Mouse (Mus musculus): Measurements from ENCODE around the gene Rmnd5a. TPM values are rescaled to one million over a fixed set of nuclear protein-coding genes. Genes with fewer than 3 reads are reported as not detected.

Gene Rmnd5a
- total and polyA plus RNA-seq, 3 experiments, result 22.6 to 497 (median 23.3) TPM

DNA sequence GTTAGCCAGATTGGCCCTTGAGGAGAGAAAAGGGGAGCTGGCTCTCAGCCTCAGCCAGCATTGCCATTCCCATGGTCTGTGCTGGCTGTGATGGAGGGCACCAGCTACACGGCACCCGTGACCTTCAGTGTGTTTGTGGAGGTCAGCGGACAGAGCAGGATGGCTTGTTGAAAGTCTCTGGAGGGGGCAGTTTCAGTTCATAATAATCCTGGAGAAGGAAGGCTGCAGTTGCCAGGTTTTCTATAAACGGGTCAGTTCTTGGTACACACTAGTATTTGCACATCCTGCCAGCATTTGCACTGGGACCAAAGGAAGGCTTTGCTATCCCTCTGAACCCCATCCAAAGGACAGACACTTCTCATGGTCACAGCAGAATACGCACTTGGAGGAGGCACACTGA is 44.8 kb upstream of the Rmnd5a start:
- no peaks in the 10 kb centered on the region for H3K27me3 ChIP-seq (ENCODE audit: control insufficient read depth in 1 of 2, insufficient read depth in 2 of 2, low read length in 2 of 2)
- no peak overlapping the region for H3K27ac ChIP-seq (ENCODE audit: control insufficient read depth, low read depth, low read length)
- peaks cover 0 to 5% of the 10 kb centered on the region in 2 experiments; a peak in 2 of 4 replicates for H3K36me3 ChIP-seq (ENCODE audit: control insufficient read depth in 1 of 2, insufficient read depth in 2 of 2, low read length in 2 of 2)
- H3K9me3 ChIP-seq (replicated peaks; ENCODE audit: insufficient read depth, low read length), result no peaks in the 10 kb centered on the region
- H3K9ac ChIP-seq (ENCODE audit: control insufficient read depth, low read depth, low read length, poor library complexity, severe bottlenecking), result no peak overlapping the region
- H3K4me1 ChIP-seq (ENCODE audit: control insufficient read depth in 1 of 2, insufficient read depth in 2 of 2, low read length in 2 of 2), result peaks cover 0 to 8% of the 10 kb centered on the region in 2 experiments; a peak in 2 of 4 replicates
- no peaks in the 10 kb centered on the region for H3K79me2 ChIP-seq (ENCODE audit: control insufficient read depth, insufficient read depth, low read length, poor library complexity)
- no peak for DNase-seq (ENCODE audit: low read depth, low spot score)
- H3K4me3 ChIP-seq (ENCODE audit: control insufficient read depth in 1 of 2, insufficient read depth in 1 of 2, low read depth in 2 of 2, low read length in 2 of 2), result no peak overlapping the region
- TF ChIP-seq NRF1 (IDR thresholded peaks at IDR 0.05; ENCODE audit: insufficient read depth, low read depth, low read length, poor library complexity, severe bottlenecking) (no peak), GATA1 (IDR thresholded peaks at IDR 0.05; ENCODE audit: low read depth, low read length) (no peak), CHD2 (IDR thresholded peaks at IDR 0.05; ENCODE audit: low read length) (no peak), MXI1 (IDR thresholded peaks at IDR 0.05; ENCODE audit: low read depth, low read length) (no peak), POLR2AphosphoS2 (IDR thresholded peaks at IDR 0.05; ENCODE audit: low read length) (no peak), RAD21 (IDR thresholded peaks at IDR 0.05; ENCODE audit: low read depth, low read length) (no peak), MAX (IDR thresholded peaks at IDR 0.05; ENCODE audit: low read length) (no peak), ELF1 (IDR thresholded peaks at IDR 0.05; ENCODE audit: low read depth, low read length) (no peak), TAL1 (IDR thresholded peaks at IDR 0.05; ENCODE audit: low read length) (no peak), EP300 (IDR thresholded peaks at IDR 0.05; ENCODE audit: low read depth in 1 of 2, low read length in 2 of 2) (no peak), USF1 (IDR thresholded peaks at IDR 0.05; ENCODE audit: low read depth, low read length) (no peak), HCFC1 (IDR thresholded peaks at IDR 0.05; ENCODE audit: low read depth, low read length) (no peak), TBP (IDR thresholded peaks at IDR 0.05; ENCODE audit: low read depth, low read length) (no peak), UBTF (IDR thresholded peaks at IDR 0.05; ENCODE audit: borderline replicate concordance, insufficient read depth, low read depth, low read length) (no peak), MYC (IDR thresholded peaks at IDR 0.05; ENCODE audit: low read depth, low read length) (no peak), ZKSCAN1 (IDR thresholded peaks at IDR 0.05; ENCODE audit: low read depth, low read length) (no peak), NELFE (IDR thresholded peaks at IDR 0.05; ENCODE audit: low read depth, low read length) (no peak), MAFK (IDR thresholded peaks at IDR 0.05; ENCODE audit: borderline replicate concordance, low read depth, low read length) (no peak)

DNA sequence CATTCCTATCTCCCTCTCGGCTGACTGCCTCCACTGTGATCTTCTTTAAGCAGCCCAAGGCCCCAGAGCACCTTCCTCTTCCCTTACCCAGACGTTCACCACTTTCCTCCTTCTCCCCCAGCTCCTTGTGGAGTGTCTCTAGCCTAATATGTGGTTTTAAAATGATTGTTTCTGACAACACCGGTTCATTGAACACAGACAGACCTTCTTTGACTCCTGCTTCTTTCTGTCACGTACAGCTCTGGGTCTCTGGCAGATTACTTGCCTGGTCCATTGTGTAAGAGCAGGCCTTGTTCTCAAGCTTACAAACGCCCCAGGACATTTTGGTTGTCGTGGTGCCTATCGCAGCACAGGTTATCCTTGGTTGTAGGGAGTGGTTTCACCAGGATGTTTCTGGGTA is 40.7 kb upstream of the Rmnd5a start:
- no peak overlapping the region for H3K9ac ChIP-seq (ENCODE audit: control insufficient read depth, low read depth, low read length, poor library complexity, severe bottlenecking)
- H3K27me3 ChIP-seq (ENCODE audit: control insufficient read depth in 1 of 2, insufficient read depth in 2 of 2, low read length in 2 of 2), result no peaks in the 10 kb centered on the region
- H3K36me3 ChIP-seq (ENCODE audit: control insufficient read depth in 1 of 2, insufficient read depth in 2 of 2, low read length in 2 of 2), result peaks cover 0 to 6% of the 10 kb centered on the region in 2 experiments; a peak in 2 of 4 replicates
- no peak overlapping the region for H3K4me3 ChIP-seq (ENCODE audit: control insufficient read depth in 1 of 2, insufficient read depth in 1 of 2, low read depth in 2 of 2, low read length in 2 of 2)
- peaks cover 4 to 12% of the 10 kb centered on the region in 2 experiments; a peak in 3 of 4 replicates for H3K4me1 ChIP-seq (ENCODE audit: control insufficient read depth in 1 of 2, insufficient read depth in 2 of 2, low read length in 2 of 2)
- H3K9me3 ChIP-seq (replicated peaks; ENCODE audit: insufficient read depth, low read length), result no peaks in the 10 kb centered on the region
- no peak overlapping the region for H3K27ac ChIP-seq (ENCODE audit: control insufficient read depth, low read depth, low read length)
- H3K79me2 ChIP-seq (ENCODE audit: control insufficient read depth, insufficient read depth, low read length, poor library complexity), result no peaks in the 10 kb centered on the region
- no peak for TF ChIP-seq TCF12 (IDR thresholded peaks at IDR 0.05; ENCODE audit: low read depth, low read length)
- no peak for TF ChIP-seq RAD21 (IDR thresholded peaks at IDR 0.05; ENCODE audit: low read depth, low read length)
- TF ChIP-seq POLR2A (IDR thresholded peaks at IDR 0.05; ENCODE audit: control insufficient read depth in 1 of 2, insufficient read depth in 1 of 2, low read depth in 1 of 2, low read length in 2 of 2, poor library complexity in 1 of 2), result no peak
- no peak for TF ChIP-seq UBTF (IDR thresholded peaks at IDR 0.05; ENCODE audit: borderline replicate concordance, insufficient read depth, low read depth, low read length)
- no peak for TF ChIP-seq ZKSCAN1 (IDR thresholded peaks at IDR 0.05; ENCODE audit: low read depth, low read length)
- TF ChIP-seq MXI1 (IDR thresholded peaks at IDR 0.05; ENCODE audit: low read depth, low read length), result no peak
- TF ChIP-seq MYC (IDR thresholded peaks at IDR 0.05; ENCODE audit: low read depth, low read length), result no peak
- no peak for TF ChIP-seq CHD2 (IDR thresholded peaks at IDR 0.05; ENCODE audit: low read length)
- no peak for TF ChIP-seq ELF1 (IDR thresholded peaks at IDR 0.05; ENCODE audit: low read depth, low read length)
- TF ChIP-seq E2F4 (IDR thresholded peaks at IDR 0.05; ENCODE audit: borderline replicate concordance, low read depth, low read length), result no peak
- no peak for TF ChIP-seq CTCF (IDR thresholded peaks at IDR 0.05 in 2 of 3, conservative IDR thresholded peaks at IDR 0.05 in 1 of 3; ENCODE audit: control insufficient read depth in 1 of 3, insufficient read depth in 1 of 3, low read depth in 2 of 3, low read length in 3 of 3, poor library complexity in 1 of 3, severe bottlenecking in 1 of 3)
- no peak for TF ChIP-seq CHD1 (IDR thresholded peaks at IDR 0.05; ENCODE audit: low read depth, low read length)
- no peak for TF ChIP-seq RCOR1 (IDR thresholded peaks at IDR 0.05; ENCODE audit: low read depth, low read length)
- TF ChIP-seq EP300 (IDR thresholded peaks at IDR 0.05; ENCODE audit: low read depth in 1 of 2, low read length in 2 of 2), result no peak
- TF ChIP-seq GABPA (IDR thresholded peaks at IDR 0.05; ENCODE audit: low read depth, low read length), result no peak
- TF ChIP-seq GATA1 (IDR thresholded peaks at IDR 0.05; ENCODE audit: low read depth, low read length), result no peak
- no peak for TF ChIP-seq BHLHE40 (IDR thresholded peaks at IDR 0.05; ENCODE audit: borderline replicate concordance, low read depth, low read length)
- no peak for TF ChIP-seq KAT2A (conservative IDR thresholded peaks at IDR 0.05; ENCODE audit: low read depth, low read length)
- DNase-seq (ENCODE audit: low read depth, low spot score), result no peak
